Mouse (Mus musculus) liver, postnatal 0 days (tissue): ENCODE measurements around the gene Lrrc51. TPM values are rescaled to one million over a fixed set of nuclear protein-coding genes. Genes with fewer than 3 reads are reported as not detected.
A peak's percentile ranks its signal among the peaks of the same experiment; 100 is the strongest.
"Not testable (repeated sequence)": the region's sequence is repeated elsewhere in the genome, so short reads cannot be mapped to it uniquely, and the experiment has no call there.

Experiments used
- ATAC-seq: fragments of 200-750 bp; cut with Nextera tagmentation; 2 replicates; pipeline ENCODE4 v1.8.0; 2017; ENCODE audit warnings: mild to moderate bottlenecking, moderate library complexity
- DNase-seq: peaks from one replicate; pipeline ENCODE4 v3.0.0-alpha.2; 2016
- H3K27ac ChIP-seq: fragments of 300-500 bp; sonication (generic); 2 replicates; pipeline ENCODE4 v1.5.1; 2014; ENCODE audit warnings: antibody characterized with exemption, moderate library complexity, mild to moderate bottlenecking, low read depth
- H3K27me3 ChIP-seq: fragments of 300-500 bp; sonication (generic); 2 replicates; pipeline ENCODE4 v1.6.1; 2014; ENCODE audit warnings: low read length, control low read depth, mixed read lengths; ENCODE audit not compliant: insufficient read depth
- H3K36me3 ChIP-seq: fragments of 300-500 bp; sonication (generic); replicated peaks from 2 replicates; pipeline ENCODE4 v1.6.1; 2014; ENCODE audit warnings: mild to moderate bottlenecking, control low read depth, low read length, moderate library complexity, mixed read lengths; ENCODE audit not compliant: insufficient read depth
- H3K4me1 ChIP-seq: fragments of 300-500 bp; sonication (generic); 2 replicates; pipeline ENCODE4 v1.6.1; 2014; ENCODE audit warnings: antibody characterized with exemption, mild to moderate bottlenecking, control low read depth; ENCODE audit not compliant: insufficient read depth
- H3K4me2 ChIP-seq: fragments of 300-500 bp; sonication (generic); 2 replicates; pipeline ENCODE4 v1.6.1; 2014; ENCODE audit warnings: low read depth, mild to moderate bottlenecking, low read length, moderate library complexity, mixed read lengths
- H3K4me3 ChIP-seq: fragments of 300-500 bp; sonication (generic); 2 replicates; pipeline ENCODE4 v1.5.1; 2014; ENCODE audit warnings: low read depth, low read length
- H3K9ac ChIP-seq: fragments of 300-500 bp; sonication (generic); replicated peaks from 2 replicates; pipeline ENCODE4 v1.6.1; 2014; ENCODE audit warnings: mild to moderate bottlenecking, moderate library complexity
- H3K9me3 ChIP-seq: fragments of 300-500 bp; sonication (generic); 2 replicates; pipeline ENCODE4 v1.6.1; 2016; ENCODE audit warnings: mild to moderate bottlenecking, control low read depth, low read length, mixed read lengths
- CTCF ChIP-seq: sonication (generic); IDR thresholded peaks from 2 replicates; pipeline ENCODE4 v1.5.1; 2016; ENCODE audit warnings: antibody characterized with exemption, low read depth
- EP300 ChIP-seq: IDR thresholded peaks from 2 replicates; pipeline ENCODE4 v1.6.1; 2016; ENCODE audit warnings: antibody characterized with exemption, low read depth, mild to moderate bottlenecking
- WGBS: fragments of 180-500 bp; shearing (Covaris S2); extraction: QIAGEN DNeasy Blood & Tissue Kit; methylation state at CpG from one replicate; pipeline ENCODE4 v1.1.7; 2014; ENCODE audit not compliant: insufficient replicate concordance; 5-methylcytosine and 5-hydroxymethylcytosine counted together
- polyA plus RNA-seq: library from polyadenylated mRNA; unstranded; fragments of >200 nt; fragmentation: Nextera tagmentation; extraction: Ambion mirVana; gene quantifications from 2 replicates; pipeline ENCODE4 v1.2.1, GENCODE M21; 2015

The Lrrc51 gene
- polyA plus RNA-seq, 1 experiment from 2014 or later: 3.1 TPM

- no peak for TF ChIP-seq EP300
- no peak for TF ChIP-seq CTCF
- 4% methylated on average over 15 of the region's 15 CpGs for WGBS
- DNase-seq: peak; percentile 42
Observed at GRCm38 (mm10) chr7:101933300-101933699, 395 bp downstream of the Lrrc51 start.

GRCm38 (mm10) chr7:101932551-101932950 is 1.1 kb downstream of the Lrrc51 start:
- Histone ChIP-seq H3K4me3 (no peak overlapping the region), H3K36me3 (no peaks in the 10 kb centered on the region; the same call in 1 of the 2 replicates), H3K27ac (no peak overlapping the region), H3K4me2 (peak overlapping the region; percentile 96), H3K9me3 (no peaks in the 10 kb centered on the region), H3K27me3 (no peaks in the 10 kb centered on the region), H3K4me1 (peaks cover 21% of the 10 kb centered on the region), H3K9ac (no peak overlapping the region)
- TF ChIP-seq EP300 (no peak), CTCF (no peak)
- 71% methylated on average over 1 of the region's 1 CpGs for WGBS
- ATAC-seq: no peak
- DNase-seq: no peak

More at GRCm38 (mm10) chr7:101933300-101933699, 395 bp downstream of the Lrrc51 start:
- peak overlapping the region; percentile 85 for H3K9ac ChIP-seq
- peak overlapping the region; percentile 96 for H3K4me2 ChIP-seq
- no peaks in the 10 kb centered on the region for H3K9me3 ChIP-seq
- H3K27ac ChIP-seq: peak overlapping the region; percentile 93
- H3K36me3 ChIP-seq: no peaks in the 10 kb centered on the region; the same call in 1 of the 2 replicates
- ATAC-seq: peak; percentile 40
- H3K4me1 ChIP-seq: peaks cover 21% of the 10 kb centered on the region
- no peaks in the 10 kb centered on the region for H3K27me3 ChIP-seq
- peak overlapping the region; percentile 77 for H3K4me3 ChIP-seq

- Histone ChIP-seq H3K4me3 (no peak overlapping the region), H3K4me1 (peaks cover 3% of the 10 kb centered on the region; the same call in 1 of the 2 replicates), H3K36me3 (no peaks in the 10 kb centered on the region), H3K27me3 (no peaks in the 10 kb centered on the region), H3K4me2 (no peak overlapping the region), H3K9me3 (no peaks in the 10 kb centered on the region), H3K27ac (no peak overlapping the region), H3K9ac (no peak overlapping the region)
- 71% methylated on average over 3 of the region's 3 CpGs for WGBS
- no peak for TF ChIP-seq CTCF
- no peak for TF ChIP-seq EP300
- no peak for DNase-seq
- ATAC-seq: peak; percentile 40; the same call in 1 of the 2 replicates
Observed at GRCm38 (mm10) chr7:101928093-101928492, 5.6 kb downstream of the Lrrc51 start.

GRCm38 (mm10) chr7:101925892-101926291 is 7.8 kb downstream of the Lrrc51 start:
- H3K36me3 ChIP-seq, H3K4me1 ChIP-seq, DNase-seq, H3K27me3 ChIP-seq, H3K9me3 ChIP-seq, H3K9ac ChIP-seq, H3K27ac ChIP-seq, H3K4me3 ChIP-seq, H3K4me2 ChIP-seq, ATAC-seq: not testable (repeated sequence)
- TF ChIP-seq CTCF: peak; percentile 34

GRCm38 (mm10) chr7:101918071-101918470 is 15.6 kb downstream of the Lrrc51 start:
- peak; percentile 76 for DNase-seq
- H3K36me3 ChIP-seq: peaks cover 21% of the 10 kb centered on the region
- ATAC-seq: peak; percentile 68
- H3K9me3 ChIP-seq: no peaks in the 10 kb centered on the region
- no peak overlapping the region for H3K27ac ChIP-seq
- 22% methylated on average over 1 of the region's 1 CpGs for WGBS
- no peaks in the 10 kb centered on the region for H3K27me3 ChIP-seq
- TF ChIP-seq CTCF (peak; percentile 92), EP300 (no peak)
- no peak overlapping the region for H3K9ac ChIP-seq
- H3K4me2 ChIP-seq: no peak overlapping the region
- H3K4me1 ChIP-seq: no peaks in the 10 kb centered on the region
- no peak overlapping the region for H3K4me3 ChIP-seq

- Histone ChIP-seq H3K36me3 (peaks cover 44% of the 10 kb centered on the region), H3K27ac (no peak overlapping the region), H3K9me3 (no peaks in the 10 kb centered on the region), H3K4me2 (no peak overlapping the region), H3K9ac (no peak overlapping the region), H3K4me3 (no peak overlapping the region), H3K4me1 (peaks cover 17% of the 10 kb centered on the region), H3K27me3 (no peaks in the 10 kb centered on the region)
- TF ChIP-seq CTCF (0 out of 2 replicates have a peak, but pooled peaks have one; percentile 31), EP300 (no peak)
- no peak for ATAC-seq
- no peak for DNase-seq
- WGBS: 72% methylated on average over 3 of the region's 3 CpGs
Observed at GRCm38 (mm10) chr7:101911982-101912381, 21.7 kb downstream of the Lrrc51 start.

GRCm38 (mm10) chr7:101910138-101910537 is 23.6 kb downstream of the Lrrc51 start:
- Histone ChIP-seq H3K4me3 (no peak overlapping the region), H3K4me1 (peaks cover 27% of the 10 kb centered on the region), H3K27me3 (no peaks in the 10 kb centered on the region), H3K27ac (no peak overlapping the region), H3K4me2 (no peak overlapping the region), H3K36me3 (peaks cover 37% of the 10 kb centered on the region), H3K9ac (no peak overlapping the region), H3K9me3 (no peaks in the 10 kb centered on the region)
- WGBS: 84% methylated on average over 4 of the region's 4 CpGs
- TF ChIP-seq EP300 (no peak), CTCF (no peak)
- ATAC-seq: no peak
- no peak for DNase-seq
